Mouse (Mus musculus) T-helper 2 cell (primary cell): ENCODE data around the gene Hoxc5.

Source experiments
- in situ Hi-C: fragments of 300-600 bp; cut with MboI, MseI; formaldehyde crosslinking; loops from one replicate; pipeline ENCODE4 v1.15.1; 2025; ENCODE audit warnings: high pct_unique_total_duplicates

Hoxc5 gene

DNA sequence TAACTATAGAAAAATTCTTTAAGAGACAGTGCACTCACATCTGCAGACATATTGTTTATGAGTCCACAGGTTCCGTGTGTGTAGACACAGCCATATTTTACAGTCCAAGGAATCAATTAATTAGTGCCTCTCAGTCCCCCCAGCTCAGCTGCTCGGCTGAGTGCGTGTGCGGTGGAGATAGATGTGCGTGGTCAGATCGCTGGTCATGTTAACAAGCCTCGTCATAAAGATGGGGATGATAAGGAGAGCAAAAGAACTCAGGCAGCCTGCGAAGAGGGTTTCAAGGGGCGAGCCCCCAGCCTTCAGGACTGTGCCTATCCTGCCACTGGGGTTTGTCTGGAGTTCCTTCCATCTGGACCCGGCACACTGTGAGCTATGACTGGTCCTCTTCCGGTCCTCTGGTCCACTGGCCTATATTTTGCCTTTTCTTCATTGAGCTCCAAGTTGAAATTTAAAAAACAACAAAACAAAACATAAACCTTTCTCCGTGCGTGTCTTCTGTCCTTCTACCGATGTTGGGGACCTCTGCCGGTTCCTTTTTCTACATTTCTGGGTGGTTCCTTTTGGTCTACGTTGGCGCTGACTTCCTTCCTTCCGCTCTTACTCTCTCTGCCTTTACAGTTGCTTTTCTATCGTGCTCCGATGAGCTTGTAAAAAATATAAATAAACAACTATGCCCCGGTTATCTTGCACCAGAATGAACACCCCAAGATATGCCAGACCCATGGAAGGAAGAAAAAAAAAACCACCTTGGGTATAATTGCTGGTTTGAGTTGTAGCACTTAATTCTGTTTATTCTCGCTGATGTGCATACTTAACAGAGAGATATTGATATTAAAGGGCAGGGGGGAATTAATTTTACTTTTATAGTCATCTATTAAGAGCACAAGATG is 21.8 kb upstream of the Hoxc5 start:
- in situ Hi-C loops = no loop called here

DNA sequence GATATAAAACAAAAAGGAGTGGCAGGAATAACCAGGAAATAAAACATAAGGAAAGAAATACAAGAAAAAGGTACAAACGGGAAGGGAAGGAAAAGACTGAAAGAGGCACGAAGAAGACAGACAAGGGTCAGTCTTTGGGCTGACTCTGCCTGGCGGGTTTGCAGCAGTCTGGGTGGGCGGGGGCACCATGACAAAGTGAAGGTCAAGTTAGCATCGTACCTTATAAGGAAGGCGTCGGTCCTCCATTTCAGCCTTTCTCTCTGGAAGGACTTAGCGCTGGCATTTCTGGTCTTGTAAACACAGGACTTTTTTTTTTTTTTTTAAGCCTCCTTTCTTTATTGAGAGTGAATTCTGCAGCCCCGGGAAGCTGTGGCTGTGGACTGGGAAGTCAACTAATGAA is 20.0 kb upstream of the Hoxc5 start:
- in situ Hi-C loops = no loop called here

DNA sequence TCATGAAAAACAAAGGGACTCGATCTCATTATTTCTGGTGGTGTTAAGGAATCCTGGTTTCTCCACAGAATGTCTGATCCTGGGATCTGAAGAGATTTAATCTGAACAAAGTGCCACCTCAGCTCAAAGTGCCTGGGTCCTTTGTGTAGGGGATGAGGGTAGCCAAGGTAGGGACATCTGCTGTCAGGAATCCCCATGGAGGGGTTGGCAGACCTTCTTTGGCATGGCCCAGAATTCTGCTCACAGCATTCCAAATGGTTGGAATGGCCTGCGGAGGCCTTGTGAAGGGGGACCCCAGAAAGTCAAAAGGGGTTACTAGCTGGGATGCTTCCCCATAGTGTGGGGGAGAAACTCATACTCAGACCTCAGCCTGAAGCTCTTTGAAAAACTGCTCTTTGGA is 18.4 kb upstream of the Hoxc5 start:
- in situ Hi-C loops = no loop called here

DNA sequence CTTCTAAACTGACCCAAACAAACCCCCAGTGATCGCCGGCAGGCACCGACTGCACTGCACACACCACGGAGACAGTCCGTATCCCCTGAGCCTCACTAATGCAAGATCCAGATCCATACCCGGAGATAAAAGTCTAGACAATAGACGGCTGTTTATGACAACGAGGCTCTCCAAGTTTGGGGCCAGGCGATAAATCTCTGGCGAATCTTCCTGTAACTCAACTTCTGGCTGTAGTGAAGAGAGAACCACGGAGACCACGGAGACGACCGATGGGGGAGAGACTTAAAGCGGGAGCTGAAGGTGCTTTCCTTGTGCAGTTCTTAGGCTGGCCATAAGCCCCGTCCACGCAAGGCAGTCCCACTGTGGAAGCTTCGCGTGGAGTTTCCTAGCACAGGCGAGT is 17.5 kb upstream of the Hoxc5 start:
- in situ Hi-C loops = loop anchor here (5.0 kb wide), 1 partner anchor 88 kb away; no protein-coding TSS in a partner anchor

DNA sequence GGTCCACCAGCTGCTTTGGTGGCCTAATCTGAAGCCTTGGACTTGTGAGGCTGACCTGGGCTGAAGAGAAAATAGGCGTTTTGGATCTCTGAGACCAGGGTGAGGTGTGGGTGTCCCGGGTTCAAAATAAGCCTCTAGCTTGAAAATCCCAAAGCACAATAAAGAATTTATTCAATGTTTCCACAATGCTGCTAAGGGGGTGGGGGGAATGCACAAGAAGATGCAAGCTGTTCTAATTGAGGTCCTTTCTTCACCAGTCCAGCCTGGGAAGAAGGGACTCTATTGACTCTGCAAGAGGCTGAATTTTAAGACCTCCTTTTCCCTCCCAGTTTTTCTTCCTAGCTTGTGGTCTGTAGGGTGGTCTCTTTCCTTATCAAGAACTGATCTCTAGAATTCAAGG is 16.4 kb upstream of the Hoxc5 start:
- in situ Hi-C loops = loop anchor here (5.0 kb wide), 1 partner anchor 86 kb away; no protein-coding TSS in a partner anchor

DNA sequence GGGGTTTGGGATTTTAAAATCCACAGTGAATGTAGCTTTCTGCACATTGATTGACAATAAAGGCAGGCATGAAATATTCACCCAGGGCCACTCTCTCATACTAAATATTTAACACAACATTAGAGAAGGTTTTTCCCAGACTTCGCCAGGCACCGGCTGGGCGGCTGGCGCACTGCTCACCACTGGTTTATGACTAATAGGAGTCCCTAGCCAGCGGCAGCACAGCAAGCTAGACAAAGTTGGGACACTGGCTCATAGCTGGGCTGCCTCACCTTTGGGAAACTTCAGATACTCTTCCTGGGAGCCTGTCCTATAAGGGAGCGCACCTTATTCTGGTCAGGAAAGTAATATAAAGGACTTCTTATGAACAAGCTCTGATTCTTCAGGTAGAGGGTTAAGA is 13.7 kb upstream of the Hoxc5 start:
- in situ Hi-C loops = loop anchor here (5.0 kb wide), 1 partner anchor 84 kb away; no protein-coding TSS in a partner anchor

DNA sequence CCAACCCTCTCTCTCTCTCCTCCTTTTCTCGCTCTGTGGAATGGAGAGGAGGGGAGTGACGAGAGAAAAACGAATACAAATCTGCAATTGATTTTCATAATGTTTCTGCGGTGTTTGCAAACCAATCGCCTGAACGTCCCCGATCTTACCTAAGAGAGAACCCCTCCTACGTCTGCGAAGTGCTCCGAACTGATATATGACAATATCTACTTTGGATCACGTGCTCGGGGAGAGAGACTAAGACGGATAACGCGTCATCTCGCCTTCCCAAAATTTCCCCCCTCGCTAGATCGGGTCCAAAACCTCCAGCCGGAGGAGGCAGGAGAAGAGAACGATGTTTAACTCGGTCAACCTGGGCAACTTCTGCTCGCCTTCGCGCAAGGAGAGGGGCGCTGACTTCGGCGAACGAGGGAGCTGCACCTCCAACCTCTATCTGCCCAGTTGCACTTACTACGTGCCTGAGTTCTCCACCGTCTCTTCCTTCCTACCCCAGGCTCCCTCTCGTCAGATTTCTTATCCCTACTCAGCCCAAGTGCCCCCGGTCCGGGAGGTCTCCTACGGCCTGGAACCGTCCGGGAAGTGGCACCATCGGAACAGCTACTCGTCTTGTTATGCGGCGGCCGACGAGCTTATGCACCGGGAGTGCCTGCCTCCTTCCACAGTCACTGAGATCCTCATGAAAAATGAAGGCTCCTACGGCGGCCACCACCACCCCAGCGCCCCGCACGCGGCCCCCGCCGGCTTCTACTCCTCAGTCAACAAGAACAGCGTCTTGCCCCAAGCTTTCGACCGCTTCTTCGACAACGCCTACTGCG is 12.8 kb upstream of the Hoxc5 start, which contains the start of gene Hoxc11:
Hoxc11 (plus strand) TSS at position 236 of the 815 bp plus-strand sequence.
- in situ Hi-C loops = loop anchor here (5.0 kb wide), 1 partner anchor 83 kb away; no protein-coding TSS in a partner anchor

DNA sequence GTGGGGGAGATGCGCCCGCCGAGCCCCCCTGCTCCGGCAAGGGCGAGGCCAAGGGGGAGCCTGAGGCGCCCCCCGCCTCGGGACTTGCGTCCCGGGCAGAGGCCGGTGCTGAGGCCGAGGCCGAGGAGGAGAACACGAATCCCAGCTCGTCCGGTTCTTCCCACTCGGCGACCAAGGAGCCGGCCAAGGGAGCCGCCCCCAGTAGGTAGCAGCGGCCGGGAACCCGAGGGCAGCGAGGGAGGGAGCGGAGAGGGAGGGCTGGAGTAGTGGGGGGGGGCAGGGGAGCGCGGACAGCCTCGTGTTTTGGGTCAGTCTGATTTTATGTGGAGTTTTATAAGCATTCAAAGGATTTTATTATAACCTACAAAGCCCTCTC is 12.2 kb upstream of the Hoxc5 start:
- in situ Hi-C loops = no loop called here

DNA sequence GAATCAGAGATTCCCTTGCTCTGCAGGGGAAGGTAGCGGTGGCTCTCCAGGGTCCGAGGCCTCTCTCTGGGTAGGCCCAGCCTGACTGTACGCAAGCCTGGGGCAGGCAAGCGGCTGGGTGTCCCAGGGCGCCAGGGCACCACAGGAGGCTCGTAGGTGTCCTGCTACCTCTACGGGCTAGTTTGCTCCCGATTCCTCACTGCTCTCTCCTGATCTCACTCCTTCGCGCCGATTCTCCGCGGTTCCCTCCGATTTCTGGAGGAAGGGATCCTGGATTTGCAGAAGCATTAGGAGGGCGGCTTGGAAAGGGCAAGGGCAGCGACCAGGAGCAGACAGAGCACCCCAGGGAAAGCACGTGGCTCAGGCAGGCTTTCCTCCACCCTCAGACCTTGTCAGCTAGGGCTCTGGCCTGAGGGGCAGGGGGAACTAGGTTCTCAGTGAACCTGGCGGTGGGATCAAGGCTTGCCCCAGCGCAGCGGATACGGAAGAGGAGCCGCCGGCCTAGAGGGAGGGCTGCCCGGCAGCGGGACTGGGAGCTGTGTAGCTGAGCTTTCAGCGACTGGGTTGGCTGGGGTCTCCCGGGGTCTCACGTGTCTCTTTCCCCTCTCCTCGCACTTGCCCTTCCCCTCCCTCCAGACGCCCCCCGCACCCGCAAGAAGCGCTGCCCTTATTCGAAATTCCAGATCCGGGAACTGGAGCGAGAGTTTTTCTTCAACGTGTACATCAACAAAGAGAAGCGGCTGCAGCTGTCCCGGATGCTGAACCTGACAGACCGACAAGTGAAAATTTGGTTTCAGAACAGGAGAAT is 11.2 kb upstream of the Hoxc5 start:
- in situ Hi-C loops = no loop called here

DNA sequence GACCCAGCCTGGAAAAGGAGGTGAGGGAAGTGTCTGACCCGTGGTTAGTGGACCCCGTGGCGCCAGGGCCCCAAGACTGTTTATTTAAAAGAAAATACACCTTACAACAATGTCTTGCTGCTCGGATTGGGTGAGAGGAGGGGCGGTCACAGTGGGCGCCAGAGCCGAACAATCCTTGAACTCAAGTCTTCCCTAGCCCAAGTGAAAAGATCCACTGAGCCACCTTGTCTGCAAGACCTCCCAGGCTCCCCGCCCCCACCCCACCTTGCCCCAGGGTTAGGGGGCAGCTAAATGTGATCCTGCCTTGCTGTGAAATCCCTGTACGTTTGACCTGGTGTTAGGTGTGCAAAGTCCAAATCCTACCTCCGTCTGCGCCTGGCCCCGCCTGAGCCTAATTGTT is 10.3 kb upstream of the Hoxc5 start:
- in situ Hi-C loops = no loop called here

DNA sequence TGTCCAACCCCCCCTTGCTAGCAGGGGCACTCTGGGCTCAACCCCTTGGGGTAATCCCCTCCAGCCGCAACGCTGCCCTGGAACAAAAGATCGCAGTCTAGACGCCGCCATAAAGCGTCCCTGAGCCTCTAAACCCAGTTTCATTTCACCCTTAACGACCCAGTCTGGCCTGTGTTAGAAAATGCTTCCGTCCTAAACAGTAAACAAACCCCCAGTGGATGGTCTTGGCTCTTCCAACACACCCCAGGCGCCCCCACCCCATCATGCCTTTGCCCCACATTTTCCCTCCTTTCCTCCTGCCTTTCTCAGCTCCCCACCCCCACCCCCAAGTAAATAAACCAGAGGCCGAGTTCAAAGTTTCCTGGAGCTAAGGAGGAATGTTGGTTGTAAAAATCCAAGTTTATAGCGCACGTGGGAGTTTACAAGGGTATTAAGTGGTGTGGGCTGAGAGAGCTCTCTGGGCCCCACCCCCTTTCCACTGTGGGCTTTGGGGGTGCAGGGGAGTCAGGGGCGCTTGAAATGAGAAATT is 7.5 kb upstream of the Hoxc5 start:
- in situ Hi-C loops = no loop called here

DNA sequence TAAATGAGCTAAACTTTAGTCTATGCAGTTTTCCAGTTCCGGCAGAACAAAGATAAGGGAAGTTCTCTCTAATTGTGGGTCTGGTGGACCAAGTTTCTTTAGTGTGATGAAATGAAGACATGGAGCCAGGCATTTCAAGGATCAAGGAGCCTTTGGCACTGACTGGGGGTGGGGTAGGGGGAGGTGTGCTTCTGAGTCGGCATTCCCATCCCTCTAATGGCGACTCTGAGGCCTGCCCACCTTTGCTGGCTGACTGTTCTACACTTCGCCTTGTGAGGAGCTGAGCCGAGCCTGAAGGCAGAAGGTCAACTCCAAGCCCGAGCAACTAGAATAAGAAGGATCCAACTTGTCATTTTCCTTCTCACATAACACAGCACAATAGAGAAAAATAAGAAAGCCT is 5.5 kb upstream of the Hoxc5 start:
- in situ Hi-C loops = no loop called here

DNA sequence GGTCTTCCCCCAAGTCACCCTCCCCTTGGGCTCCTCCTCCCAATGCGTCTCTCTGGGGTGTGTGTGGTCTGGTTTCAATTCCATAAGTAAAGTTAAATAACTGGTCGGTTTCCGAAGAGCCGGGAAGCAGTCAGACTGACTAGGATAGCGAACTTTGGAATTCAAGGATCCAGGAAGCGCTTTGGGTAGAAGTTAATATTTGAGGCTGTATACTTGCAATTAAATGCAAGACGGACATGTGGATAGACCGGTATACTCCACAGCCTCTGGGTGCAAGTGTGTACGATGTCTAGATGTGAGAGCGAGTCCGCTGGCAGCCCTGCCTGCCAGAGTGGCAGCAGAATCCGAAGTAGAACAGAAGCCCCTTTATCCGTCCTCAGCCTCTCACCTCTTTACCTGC is 4.8 kb upstream of the Hoxc5 start:
- in situ Hi-C loops = no loop called here

DNA sequence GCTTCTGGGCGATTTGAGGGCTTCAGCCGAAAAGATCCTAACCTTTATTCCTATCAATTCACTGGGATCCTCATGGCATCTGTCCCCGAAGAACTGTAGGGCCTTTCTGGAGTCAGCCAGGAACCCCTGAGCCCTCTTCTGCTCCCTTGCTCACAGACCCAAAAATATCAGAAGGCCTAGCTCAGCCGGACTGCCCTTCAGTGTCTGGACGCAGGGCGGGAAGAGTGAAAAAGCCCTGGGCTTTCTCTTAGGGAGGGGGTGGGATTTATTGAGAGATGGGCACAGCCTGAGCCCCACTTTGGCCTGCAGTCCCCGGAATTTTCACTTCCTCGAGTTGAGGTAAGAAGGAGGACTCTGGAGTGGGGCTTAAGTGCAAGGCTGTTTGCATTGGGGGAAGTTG is 4.0 kb upstream of the Hoxc5 start:
- in situ Hi-C loops = no loop called here

DNA sequence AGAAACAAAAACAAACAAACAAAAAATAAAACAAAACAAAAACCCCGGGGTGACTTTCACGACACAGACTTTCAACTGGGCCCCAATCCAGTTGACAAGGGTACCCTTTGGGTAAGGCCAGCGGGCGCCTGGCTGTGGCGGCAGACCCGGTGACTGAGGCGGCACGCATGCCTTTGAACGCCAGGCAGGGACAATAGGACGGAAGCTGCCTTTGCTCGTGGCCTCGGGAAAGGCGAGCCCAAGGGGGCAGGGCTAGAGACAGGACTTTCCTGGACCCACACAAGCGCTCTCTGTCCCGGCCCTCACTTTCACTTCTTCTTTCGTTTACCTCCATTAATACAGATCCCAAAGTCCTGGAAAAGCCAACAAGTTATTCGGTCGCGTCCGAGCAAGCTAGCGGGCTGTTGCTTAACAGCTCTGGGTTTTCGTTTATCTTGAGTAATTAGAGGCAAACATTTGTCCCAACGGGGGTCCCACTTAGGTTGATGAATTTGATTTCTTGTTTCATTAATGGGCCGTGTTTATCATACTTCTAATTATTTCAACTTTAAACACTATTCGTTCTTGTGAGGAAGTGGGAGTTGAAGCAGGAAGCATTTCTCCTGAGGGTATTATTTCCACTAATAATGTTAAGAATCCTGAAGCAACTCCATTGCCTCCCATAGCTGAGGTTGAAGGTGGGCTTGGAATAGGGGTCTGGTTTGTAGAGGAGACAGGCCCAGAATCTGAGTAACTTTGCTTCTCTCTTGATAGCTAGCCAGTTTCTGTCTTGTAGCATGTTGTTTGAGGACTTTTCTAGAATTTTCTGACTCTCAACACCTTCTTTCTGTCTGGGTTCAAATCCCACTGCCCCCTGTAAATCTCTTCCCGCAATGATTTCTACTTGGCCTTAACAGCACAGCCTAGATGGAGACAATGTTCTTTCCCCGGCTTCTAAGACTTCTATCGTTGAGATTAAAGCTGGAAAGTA is 3.3 kb upstream of the Hoxc5 start:
- in situ Hi-C loops = no loop called here

DNA sequence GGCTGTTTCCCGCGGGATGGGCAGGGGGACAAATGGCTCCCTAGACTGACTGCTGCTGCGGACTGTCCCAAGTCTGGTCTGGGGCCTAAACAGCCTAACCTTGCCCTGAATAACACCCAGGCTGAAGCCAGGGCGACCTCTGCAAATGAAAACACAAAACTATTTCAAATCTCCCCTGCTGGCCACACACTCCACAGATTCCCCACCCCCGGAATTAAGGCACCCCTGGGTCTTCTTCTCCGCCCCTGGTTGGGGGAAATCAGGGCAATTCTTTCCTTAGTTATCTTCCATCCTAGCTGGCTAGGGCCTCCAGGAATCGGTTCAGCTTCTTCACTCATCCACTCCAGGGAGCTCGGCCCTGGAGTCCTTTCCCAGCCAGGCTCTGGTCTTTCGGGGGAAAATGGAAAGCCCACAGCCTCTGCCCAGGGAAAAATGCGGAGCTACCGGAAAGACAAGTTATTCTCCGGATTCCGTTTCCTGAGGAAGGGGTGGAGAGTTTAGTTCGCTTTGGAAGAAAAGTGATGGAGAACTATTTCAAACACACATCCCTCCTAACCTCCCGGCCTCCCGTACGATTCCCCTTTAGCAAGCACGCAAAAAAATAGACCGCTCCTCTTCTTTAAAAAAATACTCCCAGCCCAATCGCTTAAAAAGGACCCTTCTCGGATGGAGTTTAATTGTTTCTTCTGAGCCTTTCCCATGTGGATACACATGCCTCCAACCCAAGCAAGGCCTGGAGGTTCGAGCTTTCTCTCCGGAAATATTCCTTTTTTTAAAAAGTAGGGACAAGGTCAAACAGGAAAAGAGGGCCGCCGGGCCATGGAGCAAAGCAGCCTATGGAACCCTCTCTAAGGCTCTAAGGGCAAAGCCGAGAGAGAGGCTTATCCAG is 2.0 kb upstream of the Hoxc5 start:
- in situ Hi-C loops = no loop called here

DNA sequence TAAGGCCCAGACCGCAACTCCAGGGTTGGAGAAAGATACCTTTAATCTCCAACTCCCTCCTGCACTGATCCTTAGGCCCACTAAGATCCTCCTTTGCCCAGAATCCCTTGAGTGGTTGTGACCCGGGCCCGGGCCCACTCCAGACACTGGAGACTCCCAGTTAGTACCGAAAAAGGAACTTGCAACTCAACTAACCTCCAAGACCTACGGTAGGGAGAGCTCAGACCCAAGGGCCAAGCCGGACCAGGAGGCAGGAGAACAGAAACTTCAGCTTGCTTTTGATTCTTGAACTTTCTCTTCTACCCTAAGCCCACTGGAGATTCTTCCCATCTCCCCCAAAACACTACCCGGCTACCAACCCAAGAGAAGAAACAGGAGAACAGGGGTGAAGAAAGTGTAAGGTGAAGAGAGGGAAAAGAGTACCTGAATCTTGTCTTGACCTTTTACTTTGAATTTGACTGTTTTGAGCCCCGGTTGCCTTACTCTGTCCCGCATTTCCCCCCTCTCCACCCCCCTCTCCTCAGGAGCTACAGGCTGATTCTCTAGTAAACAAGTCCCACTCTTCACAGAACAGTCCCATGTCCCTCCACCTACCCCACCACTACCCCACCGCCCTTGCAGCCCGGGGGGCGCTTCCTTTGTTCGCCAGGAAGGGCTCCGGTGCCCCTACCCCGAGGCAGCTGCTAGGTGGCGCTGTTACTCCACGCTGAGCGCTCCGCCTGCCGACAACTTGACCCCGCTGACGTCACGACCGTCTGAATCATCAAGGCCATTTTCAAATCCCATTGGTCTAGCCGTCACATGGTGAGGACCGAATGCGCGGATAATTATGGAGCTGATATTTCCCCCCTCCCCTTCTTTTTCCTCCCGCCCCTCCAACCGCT is 1.1 kb upstream of the Hoxc5 start:
- in situ Hi-C loops = no loop called here

DNA sequence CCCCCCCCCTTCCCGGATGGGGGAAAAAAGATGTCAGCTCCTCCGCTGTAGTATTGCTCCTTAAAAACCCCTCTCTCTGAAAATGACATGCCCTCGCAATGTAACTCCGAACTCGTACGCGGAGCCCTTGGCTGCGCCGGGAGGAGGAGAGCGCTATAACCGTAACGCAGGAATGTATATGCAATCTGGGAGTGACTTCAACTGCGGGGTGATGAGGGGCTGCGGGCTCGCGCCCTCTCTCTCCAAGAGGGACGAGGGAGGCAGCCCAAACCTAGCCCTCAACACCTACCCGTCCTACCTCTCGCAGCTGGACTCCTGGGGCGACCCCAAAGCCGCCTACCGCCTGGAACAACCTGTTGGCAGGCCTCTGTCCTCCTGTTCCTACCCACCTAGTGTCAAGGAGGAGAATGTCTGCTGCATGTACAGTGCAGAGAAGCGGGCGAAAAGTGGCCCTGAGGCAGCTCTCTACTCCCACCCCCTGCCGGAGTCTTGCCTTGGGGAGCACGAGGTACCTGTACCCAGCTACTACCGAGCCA is 399 bp upstream of the Hoxc5 start, which contains the start of gene Hoxc10:
Hoxc10 (plus strand) TSS at position 21 of the 536 bp plus-strand sequence.
- in situ Hi-C loops = no loop called here
